Mouse (Mus musculus) midbrain, embryonic 13.5 days (tissue): ENCODE results near the gene Fggy. TPM values are rescaled to one million over a fixed set of nuclear protein-coding genes. Genes with fewer than 3 reads are reported as not detected.

ENCODE experiments used
- ATAC-seq: fragments of 200-750 bp; cut with Nextera tagmentation; 2 replicates; pipeline ENCODE4 v1.8.0; 2017; ENCODE audit warnings: mild to moderate bottlenecking, moderate TSS enrichment, moderate library complexity
- H3K27ac ChIP-seq: fragments of 300-500 bp; sonication (generic); 2 replicates; pipeline ENCODE4 v1.5.1; 2015; ENCODE audit warnings: inconsistent platforms, mild to moderate bottlenecking, moderate library complexity
- H3K27me3 ChIP-seq: fragments of 300-500 bp; sonication (generic); 2 replicates; pipeline ENCODE4 v1.6.1; 2015; ENCODE audit warnings: mild to moderate bottlenecking, inconsistent platforms
- H3K36me3 ChIP-seq: fragments of 300-500 bp; sonication (generic); 2 replicates; pipeline ENCODE4 v1.6.1; 2015; ENCODE audit warnings: mild to moderate bottlenecking, inconsistent platforms
- H3K4me1 ChIP-seq: fragments of 300-500 bp; sonication (generic); replicated peaks from 2 replicates; pipeline ENCODE4 v1.6.1; 2015; ENCODE audit warnings: inconsistent platforms
- H3K4me2 ChIP-seq: fragments of 300-500 bp; sonication (generic); replicated peaks from 2 replicates; pipeline ENCODE4 v1.6.1; 2015; ENCODE audit warnings: moderate library complexity, mild to moderate bottlenecking, inconsistent platforms
- H3K4me3 ChIP-seq: fragments of 300-500 bp; sonication (generic); replicated peaks from 2 replicates; pipeline ENCODE4 v1.5.1; 2015; ENCODE audit warnings: mild to moderate bottlenecking, inconsistent platforms
- H3K9ac ChIP-seq: fragments of 300-500 bp; sonication (generic); replicated peaks from 2 replicates; pipeline ENCODE4 v1.6.1; 2015; ENCODE audit warnings: mild to moderate bottlenecking, inconsistent platforms
- H3K9me3 ChIP-seq: fragments of 300-500 bp; sonication (generic); 2 replicates; pipeline ENCODE4 v1.6.1; 2016; ENCODE audit warnings: mild to moderate bottlenecking, inconsistent platforms
- WGBS: fragments of 180-500 bp; shearing (Covaris S2); methylation state at CpG from one replicate; pipeline ENCODE4 v1.1.7; 2015; 5-methylcytosine and 5-hydroxymethylcytosine counted together
- polyA plus RNA-seq: library from polyadenylated mRNA; unstranded; fragments of >200 nt; fragmentation: Nextera tagmentation; extraction: Ambion mirVana; gene quantifications from 2 replicates; pipeline ENCODE4 v1.2.1, GENCODE M21; 2015

Gene Fggy
- polyA plus RNA-seq, 1 experiment from 2014 or later = 7.5 TPM

GRCm38 (mm10) chr4:95881751-95882350, 324.5 kb downstream of the Fggy start:
- Histone ChIP-seq H3K4me3 (no peak overlapping the region), H3K4me1 (no peaks in the 10 kb centered on the region), H3K9ac (no peak overlapping the region), H3K4me2 (no peak overlapping the region), H3K36me3 (no peaks in the 10 kb centered on the region), H3K9me3 (no peaks in the 10 kb centered on the region), H3K27ac (no peak overlapping the region), H3K27me3 (no peaks in the 10 kb centered on the region)
- 60% methylated on average over 4 of the region's 4 CpGs for WGBS
- no peak for ATAC-seq

DNA sequence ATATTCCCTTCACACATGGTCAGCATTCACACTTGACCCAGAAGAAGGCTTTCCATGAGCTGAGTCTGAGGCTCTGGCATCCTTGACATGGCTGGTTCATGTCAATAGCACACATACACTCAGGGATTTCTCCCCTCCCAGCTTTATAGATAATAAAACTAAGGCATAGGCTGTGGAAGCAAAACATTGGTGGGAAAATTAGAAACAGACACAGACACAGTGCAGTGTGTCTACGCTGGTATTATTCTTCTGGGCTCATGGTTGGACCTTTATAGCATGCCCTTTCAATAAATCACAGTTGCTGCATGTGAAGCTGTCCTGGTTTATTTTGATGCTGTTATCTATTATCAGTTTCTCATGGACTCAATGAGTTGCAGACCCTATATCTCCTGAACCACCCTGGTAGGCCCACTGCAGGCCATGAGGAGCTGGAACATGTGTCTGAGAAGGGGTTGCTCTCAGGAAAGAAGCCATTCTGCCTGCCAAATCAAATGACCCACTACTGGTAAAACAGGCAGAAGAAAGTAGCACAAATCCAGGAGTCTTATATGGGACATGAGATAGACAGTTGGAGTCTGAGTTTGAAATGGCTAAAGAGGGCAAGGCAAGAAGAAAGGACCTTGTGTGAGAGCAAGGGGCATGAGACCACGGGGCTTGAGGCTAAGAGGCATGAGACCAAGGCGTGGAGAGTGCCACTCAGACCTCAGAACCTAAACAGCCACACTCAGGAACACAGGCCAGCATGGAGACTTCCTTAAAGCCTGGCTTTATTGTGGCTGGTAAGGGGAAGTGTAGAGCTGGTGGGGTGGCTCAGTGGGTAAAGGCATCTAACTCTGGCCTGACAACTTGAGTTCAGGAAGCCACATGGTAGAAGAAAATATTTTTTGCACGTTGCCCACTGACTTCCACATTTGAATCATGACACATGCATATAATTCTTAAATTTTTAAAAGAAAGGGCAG, 327.2 kb downstream of the Fggy start:
- H3K36me3 ChIP-seq = no peaks in the 10 kb centered on the region
- H3K9ac ChIP-seq = no peak overlapping the region
- H3K4me1 ChIP-seq = no peaks in the 10 kb centered on the region
- no peaks in the 10 kb centered on the region for H3K27me3 ChIP-seq
- H3K4me3 ChIP-seq = no peak overlapping the region
- no peak overlapping the region for H3K27ac ChIP-seq
- ATAC-seq = no peak
- no peak overlapping the region for H3K4me2 ChIP-seq
- WGBS = 88% methylated on average over 4 of the region's 4 CpGs
- H3K9me3 ChIP-seq = no peaks in the 10 kb centered on the region

- Histone ChIP-seq H3K36me3 (no peaks in the 10 kb centered on the region), H3K4me1 (peaks cover 9% of the 10 kb centered on the region; the same call in 1 of the 2 replicates), H3K9ac (no peak overlapping the region), H3K9me3 (no peaks in the 10 kb centered on the region), H3K4me3 (no peak overlapping the region), H3K4me2 (no peak overlapping the region), H3K27ac (no peak overlapping the region), H3K27me3 (no peaks in the 10 kb centered on the region)
- ATAC-seq = no peak
- 88% methylated on average over 2 of the region's 2 CpGs for WGBS
Measured at GRCm38 (mm10) chr4:95895199-95895754, 338.0 kb downstream of the Fggy start.

DNA sequence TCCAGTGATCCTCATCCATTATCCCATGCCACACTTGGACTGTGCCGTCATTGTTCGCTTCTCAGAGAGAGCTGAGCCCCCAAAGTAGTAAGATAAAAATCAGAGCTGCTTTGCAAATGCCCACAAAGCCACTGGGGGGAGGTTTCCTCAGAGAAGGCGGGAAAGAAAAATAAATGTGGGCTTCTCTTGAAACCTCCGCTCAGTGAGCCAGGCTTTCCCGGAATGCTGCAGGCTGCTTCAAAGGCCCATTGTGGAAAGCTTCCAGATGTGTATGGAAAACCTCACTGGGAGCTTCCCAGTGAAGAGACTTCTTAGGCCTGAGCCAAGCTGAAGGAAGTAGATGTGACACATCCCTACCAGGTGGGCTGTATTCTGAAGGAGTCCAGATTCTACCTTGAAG, 339.3 kb downstream of the Fggy start:
- H3K27me3 ChIP-seq = no peaks in the 10 kb centered on the region
- H3K9me3 ChIP-seq = no peaks in the 10 kb centered on the region
- no peak for ATAC-seq
- H3K36me3 ChIP-seq = no peaks in the 10 kb centered on the region
- H3K9ac ChIP-seq = no peak overlapping the region
- peaks cover 12% of the 10 kb centered on the region; the same call in 1 of the 2 replicates for H3K4me1 ChIP-seq
- WGBS = 50% methylated on average over 5 of the region's 5 CpGs
- H3K27ac ChIP-seq = no peak overlapping the region
- no peak overlapping the region for H3K4me3 ChIP-seq
- H3K4me2 ChIP-seq = no peak overlapping the region

DNA sequence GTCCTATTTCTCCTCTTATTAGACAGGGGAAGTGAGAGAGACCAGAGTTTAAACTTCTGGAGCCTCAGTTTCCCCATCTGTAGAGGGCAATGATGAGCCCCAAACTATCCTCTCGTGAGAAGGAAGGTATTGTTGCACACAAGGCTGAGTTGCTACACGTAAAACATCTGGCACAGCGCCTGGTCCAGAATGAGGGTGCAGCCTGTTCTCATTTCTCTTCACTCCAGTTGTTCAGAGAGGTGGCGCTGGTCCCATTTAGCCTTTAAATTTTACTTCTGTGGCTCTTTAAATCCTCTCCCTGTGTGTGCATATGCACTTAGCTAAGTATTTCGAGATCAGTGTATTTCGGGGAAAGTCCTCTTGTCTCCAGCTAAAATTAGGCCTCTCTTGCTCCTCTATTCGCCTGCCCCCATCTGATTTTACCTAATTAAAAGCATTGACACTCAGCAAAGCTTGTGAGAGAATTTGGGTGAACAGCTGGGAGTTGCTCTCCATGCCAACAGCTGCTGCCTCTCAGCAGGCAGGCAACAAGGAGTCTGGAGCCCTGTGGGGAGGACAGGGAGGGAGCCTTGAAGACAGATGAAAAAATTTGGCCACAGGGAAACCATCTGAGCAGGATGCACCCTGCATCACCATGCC, 340.0 kb downstream of the Fggy start:
- H3K27me3 ChIP-seq = no peaks in the 10 kb centered on the region
- ATAC-seq = no peak
- H3K4me2 ChIP-seq = no peak overlapping the region
- 81% methylated on average over 7 of the region's 7 CpGs for WGBS
- H3K27ac ChIP-seq = no peak overlapping the region
- H3K9me3 ChIP-seq = no peaks in the 10 kb centered on the region
- no peak overlapping the region for H3K9ac ChIP-seq
- peaks cover 12% of the 10 kb centered on the region; the same call in 1 of the 2 replicates for H3K4me1 ChIP-seq
- no peak overlapping the region for H3K4me3 ChIP-seq
- H3K36me3 ChIP-seq = no peaks in the 10 kb centered on the region

- Histone ChIP-seq H3K36me3 (no peaks in the 10 kb centered on the region), H3K27me3 (no peaks in the 10 kb centered on the region), H3K9me3 (no peaks in the 10 kb centered on the region), H3K27ac (no peak overlapping the region), H3K4me3 (no peak overlapping the region), H3K4me2 (no peak overlapping the region), H3K4me1 (peaks cover 12% of the 10 kb centered on the region; the same call in 1 of the 2 replicates), H3K9ac (no peak overlapping the region)
- peak; percentile 30; the same call in 1 of the 2 replicates for ATAC-seq
- 56% methylated on average over 6 of the region's 6 CpGs for WGBS
Measured at GRCm38 (mm10) chr4:95898714-95899113, 341.4 kb downstream of the Fggy start.

GRCm38 (mm10) chr4:95899926-95900712, 342.8 kb downstream of the Fggy start:
- H3K27ac ChIP-seq = no peak overlapping the region
- H3K27me3 ChIP-seq = no peaks in the 10 kb centered on the region
- no peak overlapping the region for H3K9ac ChIP-seq
- peaks cover 12% of the 10 kb centered on the region; the same call in 1 of the 2 replicates for H3K4me1 ChIP-seq
- ATAC-seq = no peak
- no peaks in the 10 kb centered on the region for H3K36me3 ChIP-seq
- no peaks in the 10 kb centered on the region for H3K9me3 ChIP-seq
- H3K4me2 ChIP-seq = no peak overlapping the region
- 62% methylated on average over 4 of the region's 4 CpGs for WGBS
- H3K4me3 ChIP-seq = no peak overlapping the region

- no peak overlapping the region for H3K4me2 ChIP-seq
- no peaks in the 10 kb centered on the region for H3K27me3 ChIP-seq
- H3K27ac ChIP-seq = no peak overlapping the region
- ATAC-seq = no peak
- no peaks in the 10 kb centered on the region for H3K9me3 ChIP-seq
- H3K9ac ChIP-seq = no peak overlapping the region
- H3K4me3 ChIP-seq = no peak overlapping the region
- H3K4me1 ChIP-seq = peaks cover 12% of the 10 kb centered on the region; the same call in 1 of the 2 replicates
- H3K36me3 ChIP-seq = no peaks in the 10 kb centered on the region
- 55% methylated on average over 1 of the region's 1 CpGs for WGBS
Measured at GRCm38 (mm10) chr4:95900815-95901214, 343.5 kb downstream of the Fggy start.

GRCm38 (mm10) chr4:95906141-95906540, 348.8 kb downstream of the Fggy start:
- H3K27ac ChIP-seq = no peak overlapping the region
- H3K4me1 ChIP-seq = no peaks in the 10 kb centered on the region
- no peaks in the 10 kb centered on the region for H3K27me3 ChIP-seq
- H3K9me3 ChIP-seq = no peaks in the 10 kb centered on the region
- ATAC-seq = no peak
- no peak overlapping the region for H3K4me3 ChIP-seq
- H3K9ac ChIP-seq = no peak overlapping the region
- no peak overlapping the region for H3K4me2 ChIP-seq
- no peaks in the 10 kb centered on the region for H3K36me3 ChIP-seq

DNA sequence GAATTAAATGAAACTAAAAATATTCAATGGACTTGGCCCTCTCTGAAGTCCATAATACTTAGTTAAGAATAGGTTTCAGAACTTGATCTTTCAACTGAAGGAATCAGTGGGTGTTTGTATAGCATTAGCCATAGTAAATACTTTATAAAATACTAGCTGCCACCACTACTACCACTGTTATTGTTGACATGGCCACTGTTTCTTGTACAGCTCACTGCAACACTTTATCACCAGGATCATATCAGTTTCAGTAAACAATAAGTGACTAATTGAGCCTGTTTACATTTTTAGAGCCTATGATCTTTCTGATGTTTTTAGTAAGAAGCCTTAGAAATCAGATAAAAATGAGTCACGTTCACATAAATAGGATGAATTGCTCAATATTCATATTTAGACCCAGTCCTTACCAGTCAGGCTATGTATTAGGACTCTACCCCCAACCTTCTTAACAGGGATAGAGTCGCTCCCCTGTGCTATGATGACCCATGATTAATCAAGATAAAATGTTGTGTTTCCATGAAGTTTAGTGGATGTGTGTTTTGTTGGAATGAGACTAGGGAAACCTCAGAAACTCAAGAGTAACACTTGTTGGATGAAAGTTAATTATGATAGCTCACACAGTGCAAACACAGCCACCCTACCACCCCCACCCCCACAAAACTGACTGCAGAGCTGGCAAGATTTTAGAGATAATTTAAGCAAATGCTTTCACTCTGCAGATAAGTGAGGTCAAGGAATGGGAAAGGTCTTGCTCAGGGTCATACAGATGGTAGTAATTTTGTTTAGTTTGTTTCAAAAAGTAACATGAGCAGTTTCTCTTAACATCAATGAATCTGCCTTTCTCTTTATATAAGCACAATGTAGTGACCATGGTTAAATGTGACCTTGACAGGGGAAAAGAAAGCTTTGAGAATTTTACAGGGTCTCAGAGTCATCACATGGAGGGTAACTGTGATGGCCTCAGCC, 352.7 kb downstream of the Fggy start:
- no peak overlapping the region for H3K4me3 ChIP-seq
- H3K9ac ChIP-seq = no peak overlapping the region
- no peaks in the 10 kb centered on the region for H3K27me3 ChIP-seq
- H3K36me3 ChIP-seq = no peaks in the 10 kb centered on the region
- no peaks in the 10 kb centered on the region for H3K4me1 ChIP-seq
- no peak for ATAC-seq
- no peak overlapping the region for H3K4me2 ChIP-seq
- no peak overlapping the region for H3K27ac ChIP-seq
- no peaks in the 10 kb centered on the region for H3K9me3 ChIP-seq
- 88% methylated on average over 2 of the region's 2 CpGs for whole genome bisulfite sequencing
